Mouse (Mus musculus): ENCODE results near the gene Sparc. TPM values are rescaled to one million over a fixed set of nuclear protein-coding genes. Genes with fewer than 3 reads are reported as not detected.

Sparc gene
- polyA plus RNA-seq, 1 experiment from 2014 or later = 211 TPM

DNA sequence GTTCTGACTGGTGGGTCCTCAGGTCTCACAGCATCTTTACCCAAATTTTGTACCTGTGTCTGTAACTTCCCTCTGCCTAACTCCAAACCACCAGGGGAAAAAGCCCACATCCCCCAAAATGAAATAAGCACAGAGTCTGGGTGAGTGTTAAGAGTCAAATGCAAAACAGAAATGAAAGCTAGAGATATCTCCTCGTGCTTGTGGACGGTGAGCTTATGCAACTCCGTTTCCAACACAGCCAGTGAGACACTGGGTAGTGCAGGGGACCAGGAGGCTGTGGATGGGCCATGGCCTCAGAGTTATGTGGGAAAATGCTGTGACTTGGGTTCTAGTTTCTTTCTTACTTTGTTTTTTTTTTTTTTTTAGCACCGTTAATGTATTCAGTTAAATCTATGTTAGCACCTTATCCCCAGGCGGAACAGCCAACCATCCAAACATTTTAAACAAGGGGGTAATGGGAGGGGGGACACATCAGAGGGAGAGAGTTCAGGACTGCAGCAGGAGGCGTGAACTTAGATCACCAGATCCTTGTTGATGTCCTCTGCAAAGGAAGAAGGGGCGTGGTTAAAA is 27.8 kb downstream of the Sparc start:
- H3K36me3 ChIP-seq = peaks cover 31% of the 10 kb centered on the region
- no peak overlapping the region for H3K27ac ChIP-seq
- no peaks in the 10 kb centered on the region for H3K9me3 ChIP-seq (replicated peaks)
- peaks cover 4% of the 10 kb centered on the region; the same call in 1 of the 2 replicates for H3K4me1 ChIP-seq
- 66% methylated on average over 7 of the region's 7 CpGs for WGBS
- no peaks in the 10 kb centered on the region for H3K27me3 ChIP-seq (ENCODE audit: low read depth, poor library complexity, severe bottlenecking)
- no peak overlapping the region for H3K4me3 ChIP-seq
- DNase-seq (ENCODE audit: low spot score) = no peak

DNA sequence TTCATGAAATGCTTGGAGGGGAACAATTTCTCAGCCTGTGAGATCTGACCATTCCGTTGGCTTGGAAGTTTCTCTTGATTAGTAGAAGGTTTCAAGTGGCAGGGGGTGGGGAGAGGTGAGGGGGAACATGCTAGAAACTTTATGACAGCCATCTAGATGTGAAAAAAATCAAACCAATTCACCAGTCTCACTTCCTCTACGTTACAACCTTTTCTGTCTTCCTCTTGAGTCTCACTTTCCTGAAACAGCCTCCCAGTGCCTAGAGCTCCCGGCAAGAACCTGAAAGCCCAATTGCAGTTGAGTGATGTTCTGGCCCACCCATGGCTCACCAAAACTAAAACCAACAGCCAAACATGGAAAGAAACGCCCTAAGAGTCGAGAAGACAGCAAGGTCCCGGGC is 28.4 kb downstream of the Sparc start:
- H3K4me3 ChIP-seq = no peak overlapping the region
- no peaks in the 10 kb centered on the region for H3K27me3 ChIP-seq (ENCODE audit: low read depth, poor library complexity, severe bottlenecking)
- whole genome bisulfite sequencing = 71% methylated on average over 6 of the region's 6 CpGs
- peaks cover 26% of the 10 kb centered on the region for H3K36me3 ChIP-seq
- no peaks in the 10 kb centered on the region for H3K9me3 ChIP-seq (replicated peaks)
- no peak overlapping the region for H3K27ac ChIP-seq
- DNase-seq (ENCODE audit: low spot score) = no peak
- H3K4me1 ChIP-seq = peaks cover 4% of the 10 kb centered on the region; the same call in 1 of the 2 replicates

DNA sequence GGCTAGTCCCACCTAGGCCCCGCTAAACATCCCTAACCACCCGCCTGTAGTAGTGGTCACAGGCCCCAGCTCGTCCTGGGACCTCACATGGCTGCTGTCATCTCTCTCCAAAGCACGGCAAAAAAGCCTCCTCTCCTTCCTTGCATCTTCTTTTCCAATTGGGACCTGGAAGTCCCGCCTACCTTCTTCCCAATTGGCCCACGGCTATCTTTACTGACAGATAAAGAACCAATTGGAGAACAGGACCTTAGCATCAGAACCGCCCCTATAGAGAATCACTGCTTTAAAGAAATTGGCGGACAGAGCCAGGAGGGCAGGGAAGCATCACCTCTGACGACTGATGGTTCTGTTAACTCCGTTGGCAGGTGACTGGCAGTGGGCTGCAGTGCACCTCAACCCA is 30.5 kb downstream of the Sparc start:
- 25% methylated on average over 10 of the region's 10 CpGs for WGBS
- peaks cover 5% of the 10 kb centered on the region; the same call in 1 of the 2 replicates for H3K36me3 ChIP-seq
- H3K27me3 ChIP-seq (ENCODE audit: low read depth, poor library complexity, severe bottlenecking) = no peaks in the 10 kb centered on the region
- no peaks in the 10 kb centered on the region for H3K9me3 ChIP-seq (replicated peaks)
- H3K4me1 ChIP-seq = peaks cover 4% of the 10 kb centered on the region; the same call in 1 of the 2 replicates
- DNase-seq (ENCODE audit: low spot score) = no peak
- H3K27ac ChIP-seq = no peak overlapping the region
- H3K4me3 ChIP-seq = no peak overlapping the region

DNA sequence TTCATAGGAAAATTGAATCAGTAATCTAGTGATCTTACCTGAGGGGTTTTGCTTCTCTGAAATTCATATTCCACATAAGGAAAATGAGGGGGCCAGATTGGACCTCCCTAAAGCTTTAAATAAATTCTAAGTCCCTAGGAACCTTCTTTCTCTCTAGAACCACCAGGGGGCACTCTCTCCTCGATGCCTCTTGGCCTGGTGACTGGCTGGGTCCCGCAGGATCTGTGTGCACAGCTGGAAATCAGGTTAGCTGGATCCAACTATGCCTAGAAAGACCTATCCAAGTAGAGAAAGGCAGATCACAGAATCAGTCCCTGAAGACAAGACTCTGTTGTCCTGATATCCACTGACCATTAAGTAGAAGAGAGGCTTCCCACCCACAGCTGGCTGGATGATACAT is 33.2 kb downstream of the Sparc start:
- H3K9me3 ChIP-seq (replicated peaks) = no peaks in the 10 kb centered on the region
- no peaks in the 10 kb centered on the region for H3K27me3 ChIP-seq (ENCODE audit: low read depth, poor library complexity, severe bottlenecking)
- H3K27ac ChIP-seq = no peak overlapping the region
- H3K4me1 ChIP-seq = peaks cover 12% of the 10 kb centered on the region; the same call in 1 of the 2 replicates
- peak; percentile 74 for DNase-seq (ENCODE audit: low spot score)
- 5% methylated on average over 2 of the region's 2 CpGs for WGBS
- H3K4me3 ChIP-seq = no peak overlapping the region
- H3K36me3 ChIP-seq = no peaks in the 10 kb centered on the region

DNA sequence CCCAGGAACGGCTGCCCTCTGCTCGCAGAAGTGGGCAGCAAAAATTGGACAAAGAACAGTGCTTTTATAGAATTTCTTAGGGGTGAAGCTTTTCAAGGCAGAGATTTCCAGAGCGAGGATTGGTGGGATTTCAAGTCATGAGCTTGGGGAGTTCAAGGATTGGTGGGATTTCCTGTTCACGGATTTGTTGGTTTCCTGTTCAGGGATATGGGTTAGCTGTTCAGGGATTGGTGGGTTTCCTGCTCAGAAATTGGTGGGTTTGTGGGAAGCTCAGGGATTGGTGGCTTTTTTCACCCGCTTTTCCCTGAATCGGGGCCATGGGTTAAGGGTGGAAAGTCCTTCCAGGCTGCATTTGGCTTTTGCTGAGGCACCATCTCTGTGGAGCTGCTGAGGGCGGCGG is 35.4 kb downstream of the Sparc start:
- Histone ChIP-seq H3K36me3 (no peaks in the 10 kb centered on the region), H3K4me1 (peaks cover 12% of the 10 kb centered on the region; the same call in 1 of the 2 replicates), H3K27ac (no peak overlapping the region), H3K9me3 (replicated peaks) (no peaks in the 10 kb centered on the region), H3K4me3 (peak overlapping the region; percentile 26; the same call in 1 of the 2 replicates), H3K27me3 (ENCODE audit: low read depth, poor library complexity, severe bottlenecking) (peaks cover 6% of the 10 kb centered on the region; the same call in 1 of the 2 replicates)
- WGBS = 58% methylated on average over 8 of the region's 8 CpGs
- DNase-seq (ENCODE audit: low spot score) = no peak

DNA sequence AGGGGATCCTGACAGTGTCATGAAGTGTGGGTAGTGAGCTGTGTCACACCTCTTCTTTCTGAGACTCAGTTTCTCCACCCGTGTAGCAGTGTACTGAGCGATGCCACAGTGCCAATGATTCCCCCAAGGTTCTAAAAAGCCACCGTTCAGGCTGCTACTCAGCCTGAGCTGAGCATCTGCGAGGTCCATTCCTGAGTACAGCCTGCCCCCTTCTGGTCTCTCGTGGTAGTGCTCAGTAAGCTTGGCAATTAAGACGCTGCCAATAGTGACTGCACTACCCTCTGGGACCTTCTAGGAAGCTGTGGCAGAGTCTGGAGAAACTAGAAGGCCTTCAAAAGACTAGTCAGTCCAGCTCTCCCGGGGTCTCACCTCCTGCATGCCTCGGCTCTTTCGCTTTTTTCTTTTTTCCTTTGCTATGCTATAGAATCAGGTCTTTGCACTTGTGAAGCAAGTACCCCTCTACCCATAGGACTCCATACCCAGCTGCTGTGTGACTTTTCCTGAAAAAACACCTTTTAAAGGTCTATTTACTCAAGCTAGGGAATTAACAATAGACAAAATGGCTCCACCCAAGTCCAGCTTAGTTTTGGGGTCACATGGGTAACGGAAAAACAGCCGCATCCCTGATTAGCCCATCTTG is 36.4 kb downstream of the Sparc start:
- H3K9me3 ChIP-seq (replicated peaks) = no peaks in the 10 kb centered on the region
- 16% methylated on average over 11 of the region's 11 CpGs for WGBS
- H3K4me3 ChIP-seq = peak overlapping the region; percentile 26; the same call in 1 of the 2 replicates
- H3K27me3 ChIP-seq (ENCODE audit: low read depth, poor library complexity, severe bottlenecking) = peaks cover 6% of the 10 kb centered on the region; the same call in 1 of the 2 replicates
- H3K27ac ChIP-seq = no peak overlapping the region
- peak; percentile 89 for DNase-seq (ENCODE audit: low spot score)
- no peaks in the 10 kb centered on the region for H3K36me3 ChIP-seq
- peaks cover 12% of the 10 kb centered on the region; the same call in 1 of the 2 replicates for H3K4me1 ChIP-seq

DNA sequence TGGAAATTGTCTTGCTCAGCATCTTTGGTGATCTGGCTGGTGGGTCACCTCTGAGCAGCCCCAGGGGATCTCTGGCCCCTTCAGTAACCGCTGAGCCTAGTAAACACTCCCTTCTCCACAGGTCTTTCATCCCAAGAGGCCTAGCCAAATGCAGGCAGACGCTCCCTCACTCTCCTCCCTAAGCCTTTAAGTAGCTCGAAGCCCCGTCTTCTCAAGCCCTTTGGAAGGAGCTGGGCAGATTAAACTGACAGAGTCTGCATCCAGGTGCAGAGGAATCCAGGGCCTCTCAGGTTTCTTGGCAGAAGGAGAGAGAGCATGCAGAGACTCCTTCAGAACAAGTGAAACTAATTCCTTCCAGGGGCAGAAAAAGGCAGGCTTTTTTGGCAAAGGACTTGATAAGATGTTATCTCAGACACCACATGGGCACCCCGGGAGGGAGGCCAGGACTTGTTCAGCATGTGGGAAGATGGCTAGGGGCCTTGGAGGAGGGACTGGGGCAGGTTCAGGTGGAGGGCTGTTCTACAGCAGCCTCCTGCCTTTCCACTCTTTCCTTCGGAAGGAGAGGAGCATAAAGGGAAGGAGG is 39.4 kb downstream of the Sparc start:
- DNase-seq (ENCODE audit: low spot score) = no peak
- H3K4me1 ChIP-seq = peaks cover 12% of the 10 kb centered on the region; the same call in 1 of the 2 replicates
- no peaks in the 10 kb centered on the region for H3K9me3 ChIP-seq (replicated peaks)
- H3K27ac ChIP-seq = no peak overlapping the region
- 36% methylated on average over 6 of the region's 6 CpGs for WGBS
- peaks cover 6% of the 10 kb centered on the region; the same call in 1 of the 2 replicates for H3K27me3 ChIP-seq (ENCODE audit: low read depth, poor library complexity, severe bottlenecking)
- H3K4me3 ChIP-seq = no peak overlapping the region
- no peaks in the 10 kb centered on the region for H3K36me3 ChIP-seq

DNA sequence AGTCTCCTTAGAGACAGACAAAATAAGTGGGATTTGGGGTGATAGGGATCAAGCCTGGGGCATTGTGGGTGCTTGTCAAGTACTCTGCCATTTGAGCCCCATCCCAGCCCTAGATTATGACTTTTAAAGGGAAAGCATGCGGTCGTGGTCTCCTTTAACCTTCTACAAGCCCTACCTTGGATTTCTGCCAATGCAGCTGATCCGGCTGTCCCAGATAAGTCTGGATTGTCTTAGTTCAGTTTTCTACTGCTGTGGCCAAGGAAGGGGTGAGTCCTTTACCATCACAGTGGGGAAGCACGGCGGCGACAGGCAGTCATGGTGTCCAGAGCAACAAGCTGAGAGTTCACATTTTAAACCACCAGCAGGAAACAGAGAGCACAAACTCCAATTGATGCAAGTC is 42.1 kb downstream of the Sparc start:
- DNase-seq (ENCODE audit: low spot score) = no peak
- H3K36me3 ChIP-seq = no peaks in the 10 kb centered on the region
- no peak overlapping the region for H3K4me3 ChIP-seq
- no peaks in the 10 kb centered on the region for H3K9me3 ChIP-seq (replicated peaks)
- H3K4me1 ChIP-seq = no peaks in the 10 kb centered on the region
- 90% methylated on average over 6 of the region's 6 CpGs for WGBS
- H3K27me3 ChIP-seq (ENCODE audit: low read depth, poor library complexity, severe bottlenecking) = peaks cover 6% of the 10 kb centered on the region; the same call in 1 of the 2 replicates
- H3K27ac ChIP-seq = no peak overlapping the region

DNA sequence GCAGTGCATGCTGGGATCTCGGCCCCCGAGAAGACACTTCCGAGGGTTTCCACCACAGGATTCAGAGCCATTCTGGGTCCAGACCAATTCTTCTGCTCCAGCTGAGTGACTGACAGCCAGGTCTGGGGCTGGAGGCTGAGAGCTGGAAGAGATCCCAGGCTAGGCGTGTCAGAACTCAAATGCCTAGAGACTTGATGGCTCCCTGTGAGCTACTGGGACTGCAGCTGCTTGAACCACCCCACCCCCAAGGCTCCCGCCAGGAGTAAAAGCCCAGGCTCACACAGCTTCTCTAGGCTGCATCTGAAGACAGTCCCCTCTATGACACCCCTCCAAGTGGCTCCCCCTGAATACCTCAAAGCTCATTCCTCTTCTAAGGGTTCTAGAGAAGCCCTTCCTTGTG is 44.6 kb downstream of the Sparc start:
- H3K36me3 ChIP-seq = no peaks in the 10 kb centered on the region
- no peak overlapping the region for H3K27ac ChIP-seq
- DNase-seq (ENCODE audit: low spot score) = no peak
- 69% methylated on average over 5 of the region's 5 CpGs for WGBS
- no peaks in the 10 kb centered on the region for H3K4me1 ChIP-seq
- no peaks in the 10 kb centered on the region for H3K9me3 ChIP-seq (replicated peaks)
- peaks cover 13% of the 10 kb centered on the region; the same call in 1 of the 2 replicates for H3K27me3 ChIP-seq (ENCODE audit: low read depth, poor library complexity, severe bottlenecking)
- H3K4me3 ChIP-seq = no peak overlapping the region

DNA sequence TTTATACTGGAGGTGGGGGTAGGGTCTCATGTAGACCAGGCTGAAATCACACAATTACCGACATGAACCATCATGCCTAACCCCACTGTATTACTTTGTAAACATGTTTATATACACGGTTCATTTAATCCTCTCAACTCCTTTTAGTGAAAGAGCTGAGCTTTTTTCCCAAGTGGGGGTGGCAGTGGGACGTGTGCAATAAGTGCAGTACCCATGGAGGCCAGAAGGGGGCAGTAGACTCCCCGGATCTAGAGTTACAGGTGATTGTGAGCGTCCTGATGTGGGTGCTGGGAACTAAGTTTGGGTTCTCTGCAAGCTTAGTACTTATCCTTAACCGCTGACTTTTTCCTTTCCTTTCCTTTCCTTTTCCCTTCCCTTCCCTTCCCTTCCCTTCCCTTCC is 49.1 kb downstream of the Sparc start:
- Histone ChIP-seq H3K27ac (no peak overlapping the region), H3K27me3 (ENCODE audit: low read depth, poor library complexity, severe bottlenecking) (peaks cover 13% of the 10 kb centered on the region; the same call in 1 of the 2 replicates), H3K9me3 (replicated peaks) (no peaks in the 10 kb centered on the region), H3K4me1 (0 out of 2 replicates have a peak, but pooled peaks cover 4% of the 10 kb centered on the region), H3K4me3 (no peak overlapping the region), H3K36me3 (no peaks in the 10 kb centered on the region)
- DNase-seq (ENCODE audit: low spot score) = no peak
- 52% methylated on average over 6 of the region's 6 CpGs for WGBS

DNA sequence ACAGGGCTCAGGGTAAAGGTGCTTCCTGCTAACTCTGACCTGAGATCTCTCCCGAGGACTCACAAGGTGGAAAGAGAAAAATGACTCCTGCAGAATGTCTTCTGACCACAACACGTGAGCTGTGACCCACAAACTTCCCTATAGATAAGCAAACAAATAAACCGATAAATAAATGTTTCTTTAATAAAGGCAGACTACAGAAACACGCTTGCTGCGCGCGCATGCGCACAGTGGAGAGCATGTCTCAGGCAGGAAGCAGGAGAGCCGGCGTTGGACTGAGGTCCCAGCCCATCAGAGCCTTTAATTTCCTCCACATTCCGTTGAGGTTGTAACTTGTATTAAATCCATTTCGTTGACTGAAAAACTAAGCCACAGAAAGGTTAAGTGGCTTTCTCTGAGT is 49.6 kb downstream of the Sparc start:
- WGBS = 87% methylated on average over 12 of the region's 12 CpGs

DNA sequence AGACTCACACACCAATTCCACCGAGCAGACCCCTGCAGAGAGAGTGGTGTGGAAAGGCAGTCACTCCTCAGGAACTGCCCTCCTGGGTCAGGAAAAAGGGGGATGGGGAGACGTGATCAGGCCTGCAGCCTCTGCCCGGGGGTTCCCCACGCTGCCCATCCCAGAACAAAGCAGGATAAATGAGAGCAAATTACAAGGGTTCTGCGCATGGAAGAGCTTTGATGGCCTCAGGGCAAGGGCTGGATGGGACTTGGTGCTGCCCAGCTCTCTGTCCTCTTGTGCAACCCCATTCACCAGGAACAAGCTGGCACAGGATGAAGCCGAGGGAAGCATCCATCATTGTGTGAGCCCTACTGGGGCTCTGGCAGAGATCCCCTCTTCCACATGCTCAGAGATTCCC is 51.0 kb downstream of the Sparc start:
- Histone ChIP-seq H3K9me3 (replicated peaks) (no peaks in the 10 kb centered on the region), H3K27ac (no peak overlapping the region), H3K27me3 (ENCODE audit: low read depth, poor library complexity, severe bottlenecking) (peaks cover 17% of the 10 kb centered on the region; the same call in 1 of the 2 replicates), H3K4me3 (no peak overlapping the region), H3K4me1 (0 out of 2 replicates have a peak, but pooled peaks cover 7% of the 10 kb centered on the region), H3K36me3 (no peaks in the 10 kb centered on the region)
- WGBS = 55% methylated on average over 6 of the region's 6 CpGs
- DNase-seq (ENCODE audit: low spot score) = no peak

More for the DNA sequence above, 49.6 kb downstream of the Sparc start:
- no peaks in the 10 kb centered on the region for H3K9me3 ChIP-seq (replicated peaks)
- no peak overlapping the region for H3K27ac ChIP-seq
- no peak for DNase-seq (ENCODE audit: low spot score)
- peaks cover 13% of the 10 kb centered on the region; the same call in 1 of the 2 replicates for H3K27me3 ChIP-seq (ENCODE audit: low read depth, poor library complexity, severe bottlenecking)
- H3K36me3 ChIP-seq = no peaks in the 10 kb centered on the region
- H3K4me1 ChIP-seq = 0 out of 2 replicates have a peak, but pooled peaks cover 4% of the 10 kb centered on the region
- H3K4me3 ChIP-seq = no peak overlapping the region

DNA sequence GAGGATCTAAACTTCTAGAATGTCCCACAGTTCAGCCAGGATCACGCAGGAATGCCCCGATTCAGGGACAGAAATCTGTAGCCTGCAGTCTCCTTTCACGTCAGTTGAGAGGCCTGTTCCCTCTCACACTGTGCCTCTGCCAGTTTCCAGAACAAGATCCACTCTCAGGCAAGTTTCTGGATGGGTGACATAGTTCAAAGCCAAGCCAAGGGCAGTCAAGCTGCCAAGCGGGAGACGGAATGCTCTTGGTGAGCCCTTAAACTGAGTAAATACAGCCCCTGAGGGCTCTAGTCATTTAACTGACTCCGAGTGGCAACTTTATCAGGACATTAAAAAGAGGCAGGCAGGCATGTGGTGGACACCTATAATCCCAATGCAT is 53.9 kb downstream of the Sparc start:
- 65% methylated on average over 6 of the region's 6 CpGs for WGBS
- no peaks in the 10 kb centered on the region for H3K36me3 ChIP-seq
- no peaks in the 10 kb centered on the region for H3K9me3 ChIP-seq (replicated peaks)
- no peak overlapping the region for H3K27ac ChIP-seq
- peaks cover 18% of the 10 kb centered on the region; the same call in 1 of the 2 replicates for H3K27me3 ChIP-seq (ENCODE audit: low read depth, poor library complexity, severe bottlenecking)
- DNase-seq (ENCODE audit: low spot score) = no peak
- no peak overlapping the region for H3K4me3 ChIP-seq
- H3K4me1 ChIP-seq = peaks cover 33% of the 10 kb centered on the region

Data from limb, embryonic 10.5 days (tissue).